In genomic region chr7:27255721-27256120, GRCm38 (mm10) we compare ENCODE assay signal across 10 mouse cellular contexts. TPM values are rescaled to one million over a fixed set of nuclear protein-coding genes. Genes with fewer than 3 reads are reported as not detected.
DNase-seq lines count a peak whose midpoint lies in the region; ATAC-seq and TF ChIP-seq lines count a peak whose summit lies in the region.
"Had no signal": no experiment of that assay in that cellular context is flagged by ENCODE, and none has a peak within 500 bp of the region (broad histone marks: within the 10 kb centered on the region; RNA-seq: fewer than 3 reads in every experiment).

No protein-coding gene starts in this region.

- TF ChIP-seq POLR2A in thymus, adult 2 months (IDR thresholded peaks at IDR 0.05; ENCODE audit: control insufficient read depth, extremely low read depth, insufficient read depth, low read length, poor library complexity): no peak

- H3K36me3 ChIP-seq in heart, postnatal 0 days (replicated peaks; ENCODE audit: control insufficient read depth, insufficient read depth, low read length): no peaks in the 10 kb centered on the region
- H3K36me3 ChIP-seq in thymus, adult 2 months (ENCODE audit: control insufficient read depth, insufficient read depth, low read length): no peaks in the 10 kb centered on the region

- no peak overlapping the region for H3K27ac ChIP-seq in heart, postnatal 0 days (ENCODE audit: low read depth)
- no peak overlapping the region for H3K27ac ChIP-seq in thymus, adult 2 months (ENCODE audit: control insufficient read depth, insufficient read depth, low read length)

- peaks cover 15% of the 10 kb centered on the region; the same call in 1 of the 2 replicates for H3K4me1 ChIP-seq in heart, postnatal 0 days (ENCODE audit: control insufficient read depth, insufficient read depth)
- peaks cover 17% of the 10 kb centered on the region for H3K4me1 ChIP-seq in thymus, adult 2 months (replicated peaks; ENCODE audit: control insufficient read depth, insufficient read depth, low read length)

- no peak overlapping the region for H3K4me2 ChIP-seq in heart, postnatal 0 days (ENCODE audit: low read depth, low read length)

- H3K9me3 ChIP-seq in heart, postnatal 0 days (replicated peaks; ENCODE audit: control insufficient read depth, low read length): no peaks in the 10 kb centered on the region

- no peak overlapping the region for H3K9ac ChIP-seq in heart, postnatal 0 days (replicated peaks; ENCODE audit: low read depth, low read length)

- DNase-seq in heart, postnatal 0 days (ENCODE audit: low spot score): no peak
- no peak for DNase-seq in heart, postnatal 36 days
- DNase-seq in thymus, postnatal 4 days: peak; percentile 26
- no peak for DNase-seq in thymus, postnatal 10 days (ENCODE audit: low spot score in 2 of 2)
- no peak for DNase-seq in right cerebral cortex, adult 18-20 months
- DNase-seq in thymus, adult 2 months: no peak
- no peak for DNase-seq in urinary bladder, adult 18-20 months (ENCODE audit: low spot score in 2 of 2)
- DNase-seq: midbrain, embryonic 14.5 days had no signal

- 60% methylated on average over 3 of the region's 3 CpGs for WGBS in heart, postnatal 0 days
- 95% methylated on average over 3 of the region's 3 CpGs for WGBS in thymus, adult 2 months

- peak; percentile 52 for TF ChIP-seq CTCF in heart, postnatal 0 days (IDR thresholded peaks at IDR 0.05; ENCODE audit: low read depth)
- no peak for TF ChIP-seq CTCF in thymus, adult 2 months (IDR thresholded peaks at IDR 0.05; ENCODE audit: borderline replicate concordance, control insufficient read depth, extremely low read depth, insufficient read depth, low read length, poor library complexity)

- no peak for TF ChIP-seq EP300 in heart, postnatal 0 days (IDR thresholded peaks at IDR 0.05; ENCODE audit: low read depth)

- no peak overlapping the region for H3K4me3 ChIP-seq in heart, postnatal 0 days (ENCODE audit: low read depth, low read length)
- H3K4me3 ChIP-seq in thymus, adult 2 months (ENCODE audit: control insufficient read depth, insufficient read depth, low read length): no peak overlapping the region

- no peaks in the 10 kb centered on the region for H3K27me3 ChIP-seq in heart, postnatal 0 days (ENCODE audit: control insufficient read depth, insufficient read depth, low read length)
- H3K27me3 ChIP-seq in thymus, adult 2 months (ENCODE audit: control insufficient read depth, insufficient read depth, low read length): no peaks in the 10 kb centered on the region

- intact Hi-C loops in heart, postnatal 36 days (cut with DNase I): no loop called here

- no peak for ATAC-seq in heart, postnatal 0 days (ENCODE audit: insufficient read depth, low read depth)
- ATAC-seq in erythroblast, adult 5-6 weeks (replicated peaks; ENCODE audit: low FRiP score, poor library complexity, severe bottlenecking): 0 out of 2 replicates have a peak, but pooled peaks have one; percentile 19
- ATAC-seq: activated CD4-positive, CD25-positive, alpha-beta regulatory T cell, adult 4 months had no signal

RNA-seq across cellular contexts. Expression of gene Numbl, which starts 2.5 kb away (rescaled TPM):
- total RNA-seq in heart, postnatal 0 days (2014; rRNA removed; ENCODE audit: low replicate concordance): 15.9 and 23.5 TPM in 2 replicates
- 5.6 and 6.2 TPM in 2 replicates for polyA plus RNA-seq in heart, postnatal 0 days (2015; fragmentation: Nextera tagmentation; extraction: Ambion mirVana)
- total RNA-seq in heart, postnatal 36 days (2021): 1 to 10 TPM; 5.7 to 6.1 TPM
- total RNA-seq in erythroblast, adult 5-6 weeks (2015; ENCODE audit: low replicate concordance): 0.42 and 0.58 TPM in 2 replicates
- 0.17 and 1.5 TPM in 2 replicates for total RNA-seq in erythroblast, adult 5-6 weeks (2017; ENCODE audit: low replicate concordance)
- 10.3 and 10.7 TPM in 2 replicates for polyA plus RNA-seq in thymus, adult 2 months (2012; rRNA removed)
- polyA plus RNA-seq: activated CD4-positive, CD25-positive, alpha-beta regulatory T cell, adult 4 months had no signal

RNA-seq across cellular contexts. Expression of gene Coq8b, which starts 22.9 kb away (rescaled TPM):
- 5.8 and 7.2 TPM in 2 replicates for total RNA-seq in heart, postnatal 0 days (2014; rRNA removed; ENCODE audit: low replicate concordance)
- polyA plus RNA-seq in heart, postnatal 0 days (2015; fragmentation: Nextera tagmentation; extraction: Ambion mirVana): 10.1 and 11.0 TPM in 2 replicates
- 10 to 100 TPM in 1 of 2 experiments, 1 to 10 TPM in 1; 8.8 to 11.2 TPM for total RNA-seq in heart, postnatal 36 days (2021)
- total RNA-seq in erythroblast, adult 5-6 weeks (2015; ENCODE audit: low replicate concordance): 2.1 and 3.5 TPM in 2 replicates
- total RNA-seq in erythroblast, adult 5-6 weeks (2017; ENCODE audit: low replicate concordance): 2.9 and 4.5 TPM in 2 replicates
- 53.1 and 57.8 TPM in 2 replicates for polyA plus RNA-seq in thymus, adult 2 months (2012; rRNA removed)

RNA-seq across cellular contexts. Expression of gene Itpkc, which starts 27.3 kb away (rescaled TPM):
- 5.8 and 14.7 TPM in 2 replicates for total RNA-seq in heart, postnatal 0 days (2014; rRNA removed; ENCODE audit: low replicate concordance)
- 1.2 and 1.3 TPM in 2 replicates for polyA plus RNA-seq in heart, postnatal 0 days (2015; fragmentation: Nextera tagmentation; extraction: Ambion mirVana)
- total RNA-seq in heart, postnatal 36 days (2021): 1 to 10 TPM; 5.1 to 5.6 TPM
- total RNA-seq in erythroblast, adult 5-6 weeks (2015; ENCODE audit: low replicate concordance): 2.3 TPM in 1 of 2 replicates, not detected in the other
- total RNA-seq in erythroblast, adult 5-6 weeks (2017; ENCODE audit: low replicate concordance): 0.60 and 1.5 TPM in 2 replicates
- polyA plus RNA-seq in thymus, adult 2 months (2012; rRNA removed): 12.2 and 12.4 TPM in 2 replicates

RNA-seq across cellular contexts. Expression of gene Snrpa, which starts 59.6 kb away (rescaled TPM):
- total RNA-seq in heart, postnatal 0 days (2014; rRNA removed; ENCODE audit: low replicate concordance): 78.2 and 79.4 TPM in 2 replicates
- polyA plus RNA-seq in heart, postnatal 0 days (2015; fragmentation: Nextera tagmentation; extraction: Ambion mirVana): 60.5 and 69.3 TPM in 2 replicates
- total RNA-seq in heart, postnatal 36 days (2021): 10 to 100 TPM; 35.4 to 41.9 TPM
- total RNA-seq in erythroblast, adult 5-6 weeks (2015; ENCODE audit: low replicate concordance): 30.3 and 43.2 TPM in 2 replicates
- 12.7 and 19.5 TPM in 2 replicates for total RNA-seq in erythroblast, adult 5-6 weeks (2017; ENCODE audit: low replicate concordance)
- 293 and 316 TPM in 2 replicates for polyA plus RNA-seq in thymus, adult 2 months (2012; rRNA removed)
